ENCODE assay signal across 11 mouse cellular contexts in the genomic region with DNA sequence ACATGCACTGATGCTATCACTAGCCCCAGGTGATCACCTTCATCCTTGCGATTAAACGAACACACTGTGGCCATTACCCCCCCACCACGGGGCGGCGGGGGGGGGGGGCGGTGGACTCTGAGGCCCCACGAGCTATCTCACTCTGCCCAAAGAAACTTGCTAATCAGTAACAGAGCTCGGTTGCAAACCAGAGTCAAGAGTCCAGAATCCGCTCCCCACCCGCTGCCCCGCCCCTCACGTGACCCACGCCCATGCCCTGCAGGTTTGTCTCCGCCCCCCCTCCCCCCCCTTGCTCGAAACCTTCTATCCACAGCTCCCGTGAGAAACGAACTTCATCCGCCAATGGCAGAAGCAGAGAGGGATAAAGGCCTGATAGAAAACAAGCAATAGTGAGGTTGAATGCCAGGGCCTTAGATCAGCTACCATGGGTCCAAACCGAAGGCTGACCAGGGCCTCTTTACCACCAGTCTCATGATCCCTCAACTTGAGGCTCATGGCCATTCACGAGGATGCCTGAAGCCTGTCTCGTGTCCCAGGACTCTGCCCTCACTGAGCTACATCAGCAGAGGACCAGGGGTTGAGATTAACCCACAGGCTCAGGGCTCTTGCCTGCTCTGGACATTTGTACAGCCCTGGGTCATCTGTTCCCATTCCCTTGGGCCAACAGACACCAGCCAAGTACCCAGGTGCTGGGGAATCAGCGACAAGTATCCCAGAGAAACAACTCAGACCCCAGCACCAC. TPM values are rescaled to one million over a fixed set of nuclear protein-coding genes. Genes with fewer than 3 reads are reported as not detected.
DNase-seq lines count a peak whose midpoint lies in the region; ATAC-seq and TF ChIP-seq lines count a peak whose summit lies in the region.
"Had no signal": no experiment of that assay in that cellular context is flagged by ENCODE, and none has a peak within 500 bp of the region (broad histone marks: within the 10 kb centered on the region; RNA-seq: fewer than 3 reads in every experiment).

No protein-coding gene starts in this region.

- H3K9ac ChIP-seq in heart, adult 2 months (ENCODE audit: low read depth, low read length), result no peak overlapping the region
- no peak overlapping the region for H3K9ac ChIP-seq in embryonic facial prominence, embryonic 13.5 days
- H3K9ac ChIP-seq in liver, embryonic 16.5 days (ENCODE audit: low read depth, low read length), result no peak overlapping the region
- H3K9ac ChIP-seq: forebrain, embryonic 12.5 days had no signal

- 49% methylated on average over 21 of the region's 22 CpGs for WGBS in heart, adult 2 months
- WGBS in embryonic facial prominence, embryonic 13.5 days, result 26% methylated on average over 21 of the region's 22 CpGs
- 38% methylated on average over 21 of the region's 22 CpGs for WGBS in liver, embryonic 16.5 days (ENCODE audit: insufficient replicate concordance)

- H3K27ac ChIP-seq in heart, adult 2 months, result no peak overlapping the region
- peak overlapping the region; percentile 22; the same call in 1 of the 2 replicates for H3K27ac ChIP-seq in embryonic facial prominence, embryonic 13.5 days
- peak overlapping the region; percentile 82 for H3K27ac ChIP-seq in liver, embryonic 16.5 days (ENCODE audit: low read length)
- H3K27ac ChIP-seq: forebrain, embryonic 12.5 days had no signal

- no peak for TF ChIP-seq EP300 in heart, adult 2 months (IDR thresholded peaks at IDR 0.05; ENCODE audit: insufficient read depth, low read depth, low read length)

- H3K27me3 ChIP-seq in heart, adult 2 months (ENCODE audit: control insufficient read depth, insufficient read depth, low read length), result no peaks in the 10 kb centered on the region
- H3K27me3 ChIP-seq in embryonic facial prominence, embryonic 13.5 days, result no peaks in the 10 kb centered on the region
- no peaks in the 10 kb centered on the region for H3K27me3 ChIP-seq in liver, embryonic 16.5 days (ENCODE audit: control insufficient read depth, insufficient read depth, low read depth, low read length)
- H3K27me3 ChIP-seq: forebrain, embryonic 12.5 days had no signal

- H3K4me3 ChIP-seq in heart, adult 2 months, result no peak overlapping the region
- peak overlapping the region; percentile 6; the same call in 1 of the 2 replicates for H3K4me3 ChIP-seq in embryonic facial prominence, embryonic 13.5 days
- H3K4me3 ChIP-seq in liver, embryonic 16.5 days (ENCODE audit: low read depth, low read length), result no peak overlapping the region
- H3K4me3 ChIP-seq: forebrain, embryonic 12.5 days had no signal

- TF ChIP-seq CTCF in heart, adult 2 months (IDR thresholded peaks at IDR 0.05), result no peak

- H3K9me3 ChIP-seq in embryonic facial prominence, embryonic 13.5 days, result no peaks in the 10 kb centered on the region
- H3K9me3 ChIP-seq in liver, embryonic 16.5 days (replicated peaks; ENCODE audit: control insufficient read depth, low read length), result no peaks in the 10 kb centered on the region
- H3K9me3 ChIP-seq: forebrain, embryonic 12.5 days had no signal

- no peak for TF ChIP-seq POLR2A in heart, adult 2 months (IDR thresholded peaks at IDR 0.05; ENCODE audit: insufficient read depth, low read depth, low read length)

- no peak for ATAC-seq in embryonic facial prominence, embryonic 13.5 days (ENCODE audit: insufficient number of reproducible peaks, insufficient read depth, low FRiP score, low TSS enrichment, low read depth)
- peak; percentile 69 for ATAC-seq in liver, embryonic 16.5 days (ENCODE audit: low read depth)

- peak overlapping the region; percentile 47 for H3K4me2 ChIP-seq in embryonic facial prominence, embryonic 13.5 days
- H3K4me2 ChIP-seq in liver, embryonic 16.5 days (ENCODE audit: low read depth, low read length), result peak overlapping the region; percentile 22; the same call in 1 of the 2 replicates
- H3K4me2 ChIP-seq: forebrain, embryonic 12.5 days had no signal

- DNase-seq in heart, adult 11 months, result peak; percentile 89
- no peak for DNase-seq in heart, adult 2 months
- DNase-seq in kidney, postnatal 14 days, result peak; percentile 84
- DNase-seq in embryo, embryonic 9.5 days (ENCODE audit: extremely low spot score), result no peak
- DNase-seq in neural tube, embryonic 10.5 days (ENCODE audit: extremely low spot score, low spot score), result no peak
- DNase-seq in urinary bladder, adult 18-20 months (ENCODE audit: low spot score in 2 of 2), result no peak
- DNase-seq: retina, postnatal 1 day had no signal

- H3K36me3 ChIP-seq in heart, adult 2 months (ENCODE audit: control insufficient read depth, insufficient read depth, low read length), result no peaks in the 10 kb centered on the region
- H3K36me3 ChIP-seq in embryonic facial prominence, embryonic 13.5 days, result no peaks in the 10 kb centered on the region
- H3K36me3 ChIP-seq in liver, embryonic 16.5 days (ENCODE audit: control insufficient read depth, insufficient read depth), result no peaks in the 10 kb centered on the region
- H3K36me3 ChIP-seq: forebrain, embryonic 12.5 days had no signal

- H3K79me2 ChIP-seq in heart, adult 2 months (replicated peaks; ENCODE audit: control insufficient read depth, insufficient read depth, low read length), result no peaks in the 10 kb centered on the region

- H3K4me1 ChIP-seq in heart, adult 2 months (ENCODE audit: control insufficient read depth, insufficient read depth, low read length), result peaks cover 3% of the 10 kb centered on the region
- peaks cover 17% of the 10 kb centered on the region for H3K4me1 ChIP-seq in embryonic facial prominence, embryonic 13.5 days
- H3K4me1 ChIP-seq in liver, embryonic 16.5 days (ENCODE audit: control insufficient read depth, low read depth, low read length), result peaks cover 64% of the 10 kb centered on the region
- H3K4me1 ChIP-seq: forebrain, embryonic 12.5 days had no signal

- intact Hi-C loops in heart, adult 2 months (cut with DNase I), result no loop called here

RNA-seq across cellular contexts. Expression of gene Tmem51, which starts 31.5 kb away (rescaled TPM):
- 1 to 10 TPM; 5.5 to 6.0 TPM for total RNA-seq in heart, adult 2 months (2021)
- 9.9 and 13.1 TPM in 2 replicates for polyA plus RNA-seq in heart, adult 2 months (2012; rRNA removed)
- 13.9 and 14.2 TPM in 2 replicates for polyA plus RNA-seq in embryonic facial prominence, embryonic 13.5 days (2015; fragmentation: Nextera tagmentation; extraction: Ambion mirVana)
- 15.7 and 18.6 TPM in 2 replicates for polyA plus RNA-seq in liver, embryonic 16.5 days (2015; fragmentation: Nextera tagmentation; extraction: Ambion mirVana)
- polyA plus RNA-seq: C2C12 had no signal

RNA-seq across cellular contexts. Expression of gene Fhad1, which starts 37.7 kb away (rescaled TPM):
- total RNA-seq in heart, adult 2 months (2021), result under 1 TPM; 0.47 to 0.55 TPM
- 0.47 and 0.53 TPM in 2 replicates for polyA plus RNA-seq in heart, adult 2 months (2012; rRNA removed)
- polyA plus RNA-seq in embryonic facial prominence, embryonic 13.5 days (2015; fragmentation: Nextera tagmentation; extraction: Ambion mirVana), result 0.91 and 1.3 TPM in 2 replicates
- polyA plus RNA-seq in liver, embryonic 16.5 days (2015; fragmentation: Nextera tagmentation; extraction: Ambion mirVana), result 0.02 TPM in 1 of 2 replicates, not detected in the other

Comparison
In these comparisons a context has a peak if more than half of its experiments do, and no peak if none do; other contexts are left out.
1. DNase-seq: peak in heart, adult 11 months (single experiment) and kidney, postnatal 14 days (single experiment); none in heart, adult 2 months (0 of 2), embryo, embryonic 9.5 days (single experiment), neural tube, embryonic 10.5 days (single experiment) and urinary bladder, adult 18-20 months (0 of 2).